Mouse (Mus musculus) thymus, adult 2 months (tissue): Measurements from ENCODE around the gene Sdk2.

Source experiments
- CTCF ChIP-seq: fragments of 200-500 bp; IDR thresholded peaks from 2 replicates; pipeline ENCODE4 v1.5.1; 2012; ENCODE audit warnings: mild to moderate bottlenecking, control low read depth, low read length, moderate library complexity, borderline replicate concordance; ENCODE audit not compliant: control insufficient read depth, poor library complexity, insufficient read depth; ENCODE audit errors: extremely low read depth
- POLR2A ChIP-seq: fragments of 200-500 bp; IDR thresholded peaks from 2 replicates; pipeline ENCODE4 v1.6.1; 2012; ENCODE audit warnings: mild to moderate bottlenecking, low read length, control low read depth, moderate library complexity; ENCODE audit not compliant: control insufficient read depth, poor library complexity, insufficient read depth; ENCODE audit errors: extremely low read depth

DNA sequence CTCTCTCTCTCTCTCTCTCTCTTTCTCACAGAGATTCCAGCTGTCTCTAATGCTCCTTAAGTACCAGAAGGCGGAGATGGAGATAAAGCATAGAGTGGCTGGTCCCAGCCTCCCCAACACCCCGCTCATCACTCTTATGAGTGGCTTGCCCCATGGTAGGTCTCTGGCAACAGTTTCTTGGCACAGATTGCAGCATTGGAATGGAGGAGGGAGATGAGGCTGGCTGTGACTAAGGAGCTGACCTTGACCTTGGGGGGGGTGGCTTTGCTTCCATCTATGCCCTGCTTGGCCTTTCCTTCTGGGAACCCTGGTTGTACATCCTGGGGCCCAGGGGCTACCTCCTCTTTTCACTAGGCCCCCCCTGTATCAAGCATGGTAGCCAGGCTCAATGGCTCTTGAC lies 41.8 kb downstream of the Sdk2 start:
- TF ChIP-seq CTCF: no peak
- TF ChIP-seq POLR2A: no peak
